Mouse (Mus musculus) MEL (cell line): ENCODE results near the gene Homez.

ENCODE experiments used
- CTCF ChIP-seq, 3 experiments: IDR thresholded peaks in 2 of 3; conservative IDR thresholded peaks in 1 of 3; 2 replicates each; pipeline ENCODE4 v1.5.1; 2011 to 2012; ENCODE audit warnings: low read length in 3 of 3, low read depth in 2 of 3, mild to moderate bottlenecking in 2 of 3, improper control_type of control experiment in 1 of 3, inconsistent platforms in 1 of 3, mixed read lengths in 1 of 3, moderate library complexity in 1 of 3; ENCODE audit not compliant: control insufficient read depth in 1 of 3, insufficient read depth in 1 of 3, poor library complexity in 1 of 3, severe bottlenecking in 1 of 3
- SIN3A ChIP-seq: IDR thresholded peaks from 2 replicates; pipeline ENCODE4 v1.6.1; 2012; ENCODE audit warnings: low read length, improper control_type of control experiment, inconsistent platforms

GRCm38 (mm10) chr14:54894296-54895151 is 23.8 kb upstream of the Homez start:
- TF ChIP-seq SIN3A: no peak; the same call in none of the 2 replicates
- no peak for TF ChIP-seq CTCF (IDR thresholded peaks at IDR 0.05 in 2 of 3, conservative IDR thresholded peaks at IDR 0.05 in 1 of 3; ENCODE audit: control insufficient read depth in 1 of 3, insufficient read depth in 1 of 3, low read depth in 2 of 3, low read length in 3 of 3, poor library complexity in 1 of 3, severe bottlenecking in 1 of 3)
